Mouse (Mus musculus): ENCODE measurements around the gene Olfr938. TPM values are rescaled to one million over a fixed set of nuclear protein-coding genes. Genes with fewer than 3 reads are reported as not detected.

The Olfr938 gene
- not detected in 2 replicates for polyA plus RNA-seq (2015; fragmentation: Nextera tagmentation; extraction: Ambion mirVana)

DNA sequence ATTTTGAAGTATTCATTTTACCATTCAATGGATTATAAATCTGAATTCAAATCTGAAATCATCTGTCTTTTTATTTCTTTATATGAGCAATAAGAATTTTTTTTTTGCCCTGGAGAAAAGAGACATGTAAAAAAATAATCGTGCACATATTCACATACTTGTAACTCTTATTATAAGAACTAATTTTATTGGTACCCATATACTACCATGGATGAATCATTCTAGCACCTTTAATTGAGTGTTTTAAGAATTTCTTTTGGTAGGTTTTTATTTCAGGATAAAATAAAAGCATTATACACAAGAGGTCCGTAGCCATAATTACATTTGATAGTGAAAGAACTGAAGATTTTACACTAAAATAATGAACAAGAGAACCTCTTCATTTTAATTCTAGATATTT is at the start of gene Olfr938:
Olfr938 (minus strand) TSS at position 101 of the 400 bp plus-strand sequence.
- Histone ChIP-seq H3K4me2 (ENCODE audit: low read depth, low read length) (no peak within 1 kb of the TSS), H3K4me3 (replicated peaks; ENCODE audit: low read length) (no peak within 1 kb of the TSS), H3K27ac (ENCODE audit: low read length) (no peak within 1 kb of the TSS), H3K36me3 (ENCODE audit: control insufficient read depth, insufficient read depth, low read length) (no peaks in the 10 kb centered on the region), H3K9me3 (replicated peaks; ENCODE audit: control insufficient read depth, low read length) (no peaks in the 10 kb centered on the region), H3K4me1 (ENCODE audit: control insufficient read depth, insufficient read depth, low read length) (no peaks in the 10 kb centered on the region), H3K27me3 (ENCODE audit: control insufficient read depth, insufficient read depth, low read length) (no peaks in the 10 kb centered on the region), H3K9ac (ENCODE audit: low read length) (no peak within 1 kb of the TSS)
- ATAC-seq (ENCODE audit: insufficient read depth, low FRiP score), result no peak
- 85% methylated on average over 2 of the region's 2 CpGs for WGBS

DNA sequence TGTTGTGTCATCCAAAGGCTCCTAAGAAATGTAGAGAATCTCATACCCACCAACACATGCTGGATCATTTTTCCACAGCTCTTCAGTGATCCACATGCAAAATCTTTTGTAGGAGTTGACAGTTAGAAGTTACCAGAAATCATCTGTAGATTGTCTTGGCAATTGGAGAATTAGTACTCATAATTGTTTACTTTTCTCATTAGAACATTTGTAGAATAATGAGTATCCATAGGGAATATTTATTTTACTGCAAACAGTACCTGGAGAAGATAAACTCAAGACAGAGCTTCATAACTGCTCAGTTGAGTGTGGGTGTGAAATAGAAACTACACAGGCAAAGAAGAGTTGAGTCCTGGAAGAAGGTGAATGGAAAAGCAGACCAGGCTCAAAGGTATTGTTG is 49.1 kb upstream of the Olfr938 start, which contains the start of gene Olfr27:
Olfr27 (plus strand) TSS at position 301 of the 400 bp plus-strand sequence.
- H3K9ac ChIP-seq (ENCODE audit: low read length), result no peak within 1 kb of the TSS

DNA sequence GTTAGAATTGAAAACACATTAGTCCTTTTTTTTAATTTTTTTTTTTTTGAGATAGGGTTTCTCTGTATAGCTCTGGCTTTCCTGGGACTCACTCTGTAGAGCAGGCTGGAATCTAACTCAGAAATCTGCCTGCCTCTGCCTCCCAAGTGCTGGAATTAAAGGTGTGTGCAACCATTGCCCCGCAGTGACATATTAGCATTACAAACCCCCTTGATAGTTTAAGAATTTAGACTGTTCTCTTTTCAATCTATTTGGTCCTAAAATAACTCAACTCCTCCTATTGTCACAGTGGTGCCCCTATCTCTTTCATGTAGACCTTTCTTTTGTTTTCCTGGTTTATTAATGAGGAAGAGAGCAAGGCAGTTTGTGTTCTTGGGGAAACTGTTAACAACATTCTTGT is 48.6 kb upstream of the Olfr938 start:
- Histone ChIP-seq H3K27ac (ENCODE audit: low read length) (no peak overlapping the region), H3K9me3 (replicated peaks; ENCODE audit: control insufficient read depth, low read length) (no peaks in the 10 kb centered on the region), H3K4me3 (replicated peaks; ENCODE audit: low read length) (no peak overlapping the region), H3K4me1 (ENCODE audit: control insufficient read depth, insufficient read depth, low read length) (no peaks in the 10 kb centered on the region), H3K4me2 (ENCODE audit: low read depth, low read length) (no peak overlapping the region), H3K36me3 (ENCODE audit: control insufficient read depth, insufficient read depth, low read length) (no peaks in the 10 kb centered on the region), H3K27me3 (ENCODE audit: control insufficient read depth, insufficient read depth, low read length) (no peaks in the 10 kb centered on the region), H3K9ac (ENCODE audit: low read length) (no peak overlapping the region)
- whole genome bisulfite sequencing, result 82% methylated on average over 1 of the region's 1 CpGs
- ATAC-seq (ENCODE audit: insufficient read depth, low FRiP score), result no peak

More for the DNA sequence above, 49.1 kb upstream of the Olfr938 start, which contains the start of gene Olfr27:
- ATAC-seq (ENCODE audit: insufficient read depth, low FRiP score), result no peak
- Histone ChIP-seq H3K9me3 (replicated peaks; ENCODE audit: control insufficient read depth, low read length) (no peaks in the 10 kb centered on the region), H3K27me3 (ENCODE audit: control insufficient read depth, insufficient read depth, low read length) (no peaks in the 10 kb centered on the region), H3K4me3 (replicated peaks; ENCODE audit: low read length) (no peak within 1 kb of the TSS), H3K27ac (ENCODE audit: low read length) (no peak within 1 kb of the TSS), H3K4me1 (ENCODE audit: control insufficient read depth, insufficient read depth, low read length) (no peaks in the 10 kb centered on the region), H3K36me3 (ENCODE audit: control insufficient read depth, insufficient read depth, low read length) (no peaks in the 10 kb centered on the region), H3K4me2 (ENCODE audit: low read depth, low read length) (no peak within 1 kb of the TSS)

DNA sequence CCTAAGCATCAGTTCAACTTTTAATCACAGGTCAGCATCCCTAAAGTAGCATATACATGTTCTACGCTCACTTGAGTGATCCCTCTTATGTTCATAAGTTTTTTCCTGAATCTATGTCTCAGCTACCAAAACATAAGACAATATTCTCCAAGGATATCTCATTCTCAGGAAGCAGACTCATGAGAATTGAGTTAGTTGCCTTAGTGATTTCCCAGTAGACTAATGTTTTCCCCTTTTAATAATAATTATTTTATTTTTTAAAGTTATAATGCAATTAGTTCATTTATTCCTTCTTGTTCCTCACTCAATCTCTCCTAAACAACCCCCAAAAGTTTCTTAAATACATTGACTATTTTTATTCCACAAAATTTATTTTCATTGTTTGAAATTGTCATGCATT is 13.8 kb downstream of the Olfr938 start, which contains the start of gene Olfr937:
Olfr937 (minus strand) TSS at position 101 of the 400 bp plus-strand sequence.
- no peaks in the 10 kb centered on the region for H3K9me3 ChIP-seq (replicated peaks; ENCODE audit: control insufficient read depth, low read length)
- H3K27me3 ChIP-seq (ENCODE audit: control insufficient read depth, insufficient read depth, low read length), result no peaks in the 10 kb centered on the region
- no peak within 1 kb of the TSS for H3K4me3 ChIP-seq (replicated peaks; ENCODE audit: low read length)
- H3K9ac ChIP-seq (ENCODE audit: low read length), result no peak within 1 kb of the TSS
- no peak within 1 kb of the TSS for H3K27ac ChIP-seq (ENCODE audit: low read length)
- H3K4me1 ChIP-seq (ENCODE audit: control insufficient read depth, insufficient read depth, low read length), result no peaks in the 10 kb centered on the region
- WGBS, result 82% methylated on average over 1 of the region's 1 CpGs
- H3K4me2 ChIP-seq (ENCODE audit: low read depth, low read length), result no peak within 1 kb of the TSS
- no peaks in the 10 kb centered on the region for H3K36me3 ChIP-seq (ENCODE audit: control insufficient read depth, insufficient read depth, low read length)
- no peak for ATAC-seq (ENCODE audit: insufficient read depth, low FRiP score)

Small RNA genes lying within 50 kb of the gene (microRNA-seq; reads per million reads assigned to microRNA genes)
- gene Gm25032 (not detected), gene Gm25529 (not detected)

Other genes starting within 250 kb of the Olfr938 start
- not detected in 2 replicates for gene Olfr924, start 234.4 kb downstream of the Olfr938 start, polyA plus RNA-seq (2015; fragmentation: Nextera tagmentation; extraction: Ambion mirVana)
- not detected in 2 replicates for gene Olfr26, start 223.8 kb downstream of the Olfr938 start, polyA plus RNA-seq (2015; fragmentation: Nextera tagmentation; extraction: Ambion mirVana)
- not detected in 2 replicates for gene Olfr926, start 201.8 kb downstream of the Olfr938 start, polyA plus RNA-seq (2015; fragmentation: Nextera tagmentation; extraction: Ambion mirVana)
- not detected in 2 replicates for gene Olfr930, start 149.1 kb downstream of the Olfr938 start, polyA plus RNA-seq (2015; fragmentation: Nextera tagmentation; extraction: Ambion mirVana)
- not detected in 2 replicates for gene Olfr933, start 106.6 kb downstream of the Olfr938 start, polyA plus RNA-seq (2015; fragmentation: Nextera tagmentation; extraction: Ambion mirVana)
- not detected in 2 replicates for gene Olfr934, start 90.6 kb downstream of the Olfr938 start, polyA plus RNA-seq (2015; fragmentation: Nextera tagmentation; extraction: Ambion mirVana)
- gene Olfr935, start 79.2 kb downstream of the Olfr938 start, polyA plus RNA-seq (2015; fragmentation: Nextera tagmentation; extraction: Ambion mirVana), result not detected in 2 replicates
- not detected in 2 replicates for gene Olfr146, start 55.5 kb downstream of the Olfr938 start, polyA plus RNA-seq (2015; fragmentation: Nextera tagmentation; extraction: Ambion mirVana)
- not detected in 2 replicates for gene Olfr937, start 13.9 kb downstream of the Olfr938 start, polyA plus RNA-seq (2015; fragmentation: Nextera tagmentation; extraction: Ambion mirVana)
- not detected in 2 replicates for gene Olfr27, start 49.2 kb upstream of the Olfr938 start, polyA plus RNA-seq (2015; fragmentation: Nextera tagmentation; extraction: Ambion mirVana)
- gene Olfr943, start 87.4 kb upstream of the Olfr938 start, polyA plus RNA-seq (2015; fragmentation: Nextera tagmentation; extraction: Ambion mirVana), result not detected in 2 replicates
- gene Olfr944, start 123.0 kb upstream of the Olfr938 start, polyA plus RNA-seq (2015; fragmentation: Nextera tagmentation; extraction: Ambion mirVana), result not detected in 2 replicates
- not detected in 2 replicates for gene Olfr1537, start 171.1 kb upstream of the Olfr938 start, polyA plus RNA-seq (2015; fragmentation: Nextera tagmentation; extraction: Ambion mirVana)
- gene Olfr945, start 197.9 kb upstream of the Olfr938 start, polyA plus RNA-seq (2015; fragmentation: Nextera tagmentation; extraction: Ambion mirVana), result not detected in 2 replicates
- not detected in 2 replicates for gene Olfr948, start 247.2 kb upstream of the Olfr938 start, polyA plus RNA-seq (2015; fragmentation: Nextera tagmentation; extraction: Ambion mirVana)